Mouse (Mus musculus) limb, embryonic 13.5 days (tissue): ENCODE measurements around the gene Tmem95. TPM values are rescaled to one million over a fixed set of nuclear protein-coding genes. Genes with fewer than 3 reads are reported as not detected.
A peak's percentile ranks its signal among the peaks of the same experiment; 100 is the strongest.

Experiments used
- ATAC-seq: fragments of 200-750 bp; cut with Nextera tagmentation; 2 replicates; pipeline ENCODE4 v1.8.0; 2017; ENCODE audit warnings: low read depth, moderate number of reproducible peaks, moderate TSS enrichment; ENCODE audit not compliant: low FRiP score
- H3K27ac ChIP-seq: fragments of 300-500 bp; sonication (generic); 2 replicates; pipeline ENCODE4 v1.5.1; 2015; ENCODE audit warnings: inconsistent platforms, mild to moderate bottlenecking, moderate library complexity
- H3K27me3 ChIP-seq: fragments of 300-500 bp; sonication (generic); 2 replicates; pipeline ENCODE4 v1.6.1; 2015; ENCODE audit warnings: mild to moderate bottlenecking, inconsistent platforms
- H3K36me3 ChIP-seq: fragments of 300-500 bp; sonication (generic); 2 replicates; pipeline ENCODE4 v1.6.1; 2015; ENCODE audit warnings: inconsistent platforms, mild to moderate bottlenecking, moderate library complexity
- H3K4me1 ChIP-seq: fragments of 300-500 bp; sonication (generic); 2 replicates; pipeline ENCODE4 v1.6.1; 2015; ENCODE audit warnings: inconsistent platforms
- H3K4me2 ChIP-seq: fragments of 300-500 bp; sonication (generic); replicated peaks from 2 replicates; pipeline ENCODE4 v1.6.1; 2015; ENCODE audit warnings: inconsistent platforms, mild to moderate bottlenecking, moderate library complexity
- H3K4me3 ChIP-seq: fragments of 300-500 bp; sonication (generic); 2 replicates; pipeline ENCODE4 v1.5.1; 2015; ENCODE audit warnings: moderate library complexity, mild to moderate bottlenecking, inconsistent platforms
- H3K9ac ChIP-seq: fragments of 300-500 bp; sonication (generic); 2 replicates; pipeline ENCODE4 v1.6.1; 2015; ENCODE audit warnings: mild to moderate bottlenecking, inconsistent platforms
- H3K9me3 ChIP-seq: fragments of 300-500 bp; sonication (generic); 2 replicates; pipeline ENCODE4 v1.6.1; 2016; ENCODE audit warnings: inconsistent platforms
- WGBS: fragments of 180-500 bp; shearing (Covaris S2); methylation state at CpG from one replicate; pipeline ENCODE4 v1.1.7; 2015; 5-methylcytosine and 5-hydroxymethylcytosine counted together
- polyA plus RNA-seq: library from polyadenylated mRNA; unstranded; fragments of >200 nt; fragmentation: Nextera tagmentation; extraction: Ambion mirVana; gene quantifications from 2 replicates; pipeline ENCODE4 v1.2.1, GENCODE M21; 2015

Tmem95 gene
- polyA plus RNA-seq, 1 experiment from 2014 or later: 0.51 TPM

DNA sequence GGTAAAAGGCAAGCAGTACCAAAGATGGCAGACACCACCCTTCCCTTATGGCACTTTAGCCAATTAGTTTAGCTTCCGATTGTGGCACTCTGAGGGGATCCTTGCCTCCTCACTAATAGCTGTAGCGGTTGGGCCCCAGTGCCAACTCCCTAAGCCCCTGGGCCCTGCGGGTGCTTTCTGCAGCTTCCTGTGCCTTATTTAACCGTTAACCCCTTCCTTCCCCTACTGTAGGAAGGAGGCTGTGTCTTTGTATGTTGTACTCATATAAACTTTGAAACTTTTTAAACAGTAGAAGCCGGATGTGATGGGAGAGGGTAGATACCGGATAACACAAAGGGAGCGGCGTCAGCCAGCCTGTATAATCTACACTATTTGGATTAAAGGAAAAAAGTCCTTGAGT, 27.1 kb downstream of the Tmem95 start:
- Histone ChIP-seq H3K4me2 (no peak overlapping the region), H3K36me3 (peaks cover 49% of the 10 kb centered on the region), H3K27ac (no peak overlapping the region), H3K4me3 (peak overlapping the region; percentile 1; the same call in 1 of the 2 replicates), H3K27me3 (no peaks in the 10 kb centered on the region), H3K4me1 (peaks cover 35% of the 10 kb centered on the region), H3K9ac (no peak overlapping the region), H3K9me3 (no peaks in the 10 kb centered on the region)
- WGBS: 68% methylated on average over 8 of the region's 8 CpGs
- no peak for ATAC-seq

DNA sequence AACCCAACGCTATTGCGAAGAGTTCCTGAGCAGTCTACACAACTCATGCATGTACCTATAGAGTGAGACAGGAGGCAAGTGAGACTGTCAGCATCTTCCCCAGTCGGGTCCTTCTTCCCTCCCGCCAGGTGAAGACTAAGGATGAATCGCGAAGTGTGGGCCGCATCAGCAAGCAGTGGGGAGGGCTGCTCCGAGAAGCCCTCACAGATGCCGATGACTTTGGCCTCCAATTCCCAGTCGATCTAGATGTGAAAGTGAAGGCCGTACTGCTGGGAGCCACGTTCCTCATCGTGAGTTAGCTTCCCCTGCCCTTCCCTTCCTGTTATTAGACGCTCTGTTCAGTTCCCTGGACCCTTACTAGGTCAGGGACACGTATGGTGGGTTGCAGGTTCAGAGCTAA, 27.9 kb downstream of the Tmem95 start:
- Histone ChIP-seq H3K4me3 (no peak overlapping the region), H3K4me1 (peaks cover 35% of the 10 kb centered on the region), H3K36me3 (peaks cover 49% of the 10 kb centered on the region), H3K27ac (no peak overlapping the region), H3K9me3 (no peaks in the 10 kb centered on the region), H3K27me3 (no peaks in the 10 kb centered on the region), H3K9ac (no peak overlapping the region), H3K4me2 (no peak overlapping the region)
- WGBS: 93% methylated on average over 15 of the region's 15 CpGs
- no peak for ATAC-seq

DNA sequence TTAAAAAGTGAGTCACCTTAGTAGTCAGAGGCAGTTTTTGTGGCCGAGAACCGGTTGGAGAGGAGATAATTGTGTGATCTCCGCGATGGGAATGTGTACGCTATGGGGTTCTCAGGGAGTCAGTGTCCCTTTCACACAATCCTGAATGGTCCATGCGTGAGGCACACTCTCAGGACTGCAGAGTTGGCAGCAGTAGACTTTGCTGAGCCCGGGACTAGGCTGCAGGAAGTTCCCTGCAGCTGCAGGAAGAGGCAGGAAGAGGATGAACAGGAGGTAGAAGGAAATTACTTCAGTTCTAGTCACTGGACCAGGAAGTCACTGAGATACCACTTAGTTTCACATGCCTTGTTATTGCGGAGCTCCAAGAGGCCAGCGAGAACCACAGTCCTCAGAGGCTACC, 28.7 kb downstream of the Tmem95 start:
- ATAC-seq: no peak
- Histone ChIP-seq H3K36me3 (peaks cover 49% of the 10 kb centered on the region), H3K9me3 (no peaks in the 10 kb centered on the region), H3K9ac (no peak overlapping the region), H3K27ac (no peak overlapping the region), H3K4me2 (no peak overlapping the region), H3K4me3 (no peak overlapping the region), H3K27me3 (no peaks in the 10 kb centered on the region), H3K4me1 (peaks cover 35% of the 10 kb centered on the region)
- WGBS: 89% methylated on average over 9 of the region's 9 CpGs

DNA sequence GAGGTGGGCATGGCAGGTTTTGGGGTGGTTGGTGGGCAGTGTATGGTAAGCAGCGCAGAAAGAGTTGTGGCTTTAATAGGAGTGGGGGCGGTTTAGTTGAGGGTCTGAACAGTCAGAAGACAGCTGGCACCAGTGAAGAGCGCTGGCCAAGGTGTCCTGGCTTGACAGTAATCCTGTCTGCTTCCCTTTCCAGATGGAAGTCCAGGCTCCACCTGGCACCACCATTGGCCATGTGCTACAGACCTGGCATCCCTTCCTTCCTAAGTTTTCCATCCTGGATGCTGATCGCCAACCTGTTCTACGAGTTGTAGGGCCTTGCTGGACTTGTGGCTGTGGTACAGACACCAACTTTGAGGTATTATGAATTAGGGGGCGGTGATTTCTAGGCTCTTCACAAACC, 29.8 kb downstream of the Tmem95 start:
- Histone ChIP-seq H3K4me3 (peak overlapping the region; percentile 79), H3K27ac (no peak overlapping the region)
- WGBS: 96% methylated on average over 6 of the region's 6 CpGs

DNA sequence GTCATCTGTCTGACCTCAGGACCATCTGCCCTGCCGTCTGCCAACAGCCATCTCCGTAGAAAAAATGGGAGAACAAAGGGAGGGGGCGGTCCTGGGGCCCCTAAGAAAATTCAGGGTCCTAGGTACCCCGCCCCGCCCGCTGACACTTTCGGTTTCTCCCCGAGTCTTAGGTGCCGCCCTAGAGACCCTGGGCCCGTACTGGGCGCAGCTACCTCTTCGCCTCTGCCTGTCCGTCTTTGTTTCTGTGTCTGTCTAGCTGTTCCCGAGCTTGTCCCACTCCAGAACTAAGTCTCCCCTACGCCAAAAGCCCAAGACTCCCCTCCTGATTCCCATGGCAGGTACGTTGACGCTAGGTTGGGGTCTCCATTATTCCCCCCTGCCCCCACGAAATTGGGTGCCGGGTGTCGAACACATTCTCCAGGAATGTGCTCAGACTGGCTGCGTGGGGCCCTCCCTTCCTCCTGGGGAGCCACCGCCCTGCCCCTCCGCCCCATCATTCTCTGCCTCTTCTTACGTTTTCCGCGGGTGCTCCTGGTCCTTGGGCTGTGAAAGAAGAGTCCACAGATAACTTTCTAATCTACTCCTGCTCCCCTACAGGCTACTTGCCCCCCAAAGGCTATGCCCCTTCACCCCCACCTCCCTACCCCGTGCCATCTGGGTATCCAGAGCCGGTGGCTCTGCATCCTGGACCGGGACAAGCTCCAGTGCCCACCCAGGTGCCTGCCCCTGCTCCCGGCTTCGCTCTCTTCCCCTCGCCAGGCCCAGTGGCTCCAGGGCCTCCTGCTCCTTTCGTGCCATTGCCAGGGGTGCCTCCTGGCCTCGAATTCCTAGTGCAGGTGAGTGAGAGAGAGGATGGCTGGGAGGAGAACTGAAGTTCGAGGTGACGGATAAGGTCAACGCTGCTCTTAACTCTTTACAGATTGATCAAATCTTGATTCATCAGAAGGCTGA, 30.8 kb downstream of the Tmem95 start:
- peak overlapping the region; percentile 96 for H3K27ac ChIP-seq
- peaks cover 31% of the 10 kb centered on the region for H3K4me1 ChIP-seq
- H3K9me3 ChIP-seq: no peaks in the 10 kb centered on the region
- 12% methylated on average over 36 of the region's 37 CpGs for WGBS
- H3K36me3 ChIP-seq: peaks cover 44% of the 10 kb centered on the region
- H3K4me3 ChIP-seq: peak overlapping the region; percentile 79
- H3K4me2 ChIP-seq: peak overlapping the region; percentile 93
- H3K27me3 ChIP-seq: no peaks in the 10 kb centered on the region
- ATAC-seq: peak; percentile 41
- H3K9ac ChIP-seq: peak overlapping the region; percentile 90

More for the DNA sequence above, 29.8 kb downstream of the Tmem95 start:
- ATAC-seq: no peak
- H3K36me3 ChIP-seq: peaks cover 49% of the 10 kb centered on the region
- H3K4me1 ChIP-seq: peaks cover 33% of the 10 kb centered on the region
- H3K4me2 ChIP-seq: peak overlapping the region; percentile 93
- H3K9ac ChIP-seq: peak overlapping the region; percentile 90
- H3K27me3 ChIP-seq: no peaks in the 10 kb centered on the region
- H3K9me3 ChIP-seq: no peaks in the 10 kb centered on the region

DNA sequence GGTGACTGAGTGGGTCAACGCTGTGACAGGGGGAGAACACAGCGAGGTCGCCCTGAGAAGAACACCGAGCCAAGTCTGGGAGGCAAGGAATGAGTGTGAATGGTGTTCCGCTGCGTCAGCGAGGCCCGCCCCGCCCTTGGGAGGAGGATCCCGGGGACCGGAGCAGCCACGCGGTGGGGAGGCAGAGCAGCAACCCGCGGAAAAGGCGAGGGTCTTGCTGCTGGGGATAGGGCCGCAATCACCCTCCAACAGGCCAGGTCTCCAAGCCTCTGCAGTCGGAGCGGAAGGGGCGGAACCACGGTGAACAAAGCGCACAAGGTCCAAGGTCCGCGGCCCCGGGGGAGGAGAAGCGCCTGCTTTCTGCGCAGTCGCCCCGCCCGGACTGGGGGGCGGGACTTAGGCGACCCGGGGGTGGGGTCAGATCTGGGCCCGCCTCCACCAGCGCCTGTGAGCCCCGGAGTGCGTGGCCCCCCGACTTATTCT, 31.6 kb downstream of the Tmem95 start, which contains the start of gene Plscr3:
Gene Plscr3, plus strand, starts transcription at position 179 of the 483 bp plus-strand sequence.
- Histone ChIP-seq H3K27me3 (no peaks in the 10 kb centered on the region), H3K4me2 (peak within 1 kb of the TSS; percentile 93)
- WGBS: 0% methylated on average over 35 of the region's 38 CpGs

DNA sequence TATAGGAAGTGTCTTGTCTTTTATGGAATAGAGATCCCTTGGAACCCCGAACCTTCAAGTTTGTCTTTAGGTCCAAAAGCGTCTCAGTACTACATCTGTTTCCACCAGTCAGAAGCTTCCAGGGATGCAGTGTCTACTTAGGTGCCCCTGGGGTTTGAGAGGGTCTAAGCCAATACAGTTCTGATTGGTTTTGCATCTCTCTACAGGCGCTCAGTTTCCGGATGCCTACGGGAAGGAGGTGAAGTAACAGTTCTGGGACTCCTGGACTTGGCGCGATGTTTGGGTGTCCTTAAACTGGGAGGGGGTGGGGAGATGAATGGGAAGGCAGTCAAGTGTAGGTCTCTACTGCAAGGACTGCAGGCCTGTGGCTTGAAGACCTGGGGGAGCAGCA, 39.1 kb downstream of the Tmem95 start:
- 2% methylated on average over 7 of the region's 7 CpGs for WGBS
- H3K36me3 ChIP-seq: 0 out of 2 replicates have a peak, but pooled peaks cover 2% of the 10 kb centered on the region
- H3K27ac ChIP-seq: peak overlapping the region; percentile 93
- peaks cover 20% of the 10 kb centered on the region; the same call in 1 of the 2 replicates for H3K27me3 ChIP-seq
- peak overlapping the region; percentile 93 for H3K4me2 ChIP-seq
- no peak for ATAC-seq
- peak overlapping the region; percentile 81 for H3K4me3 ChIP-seq
- H3K4me1 ChIP-seq: peaks cover 41% of the 10 kb centered on the region
- H3K9ac ChIP-seq: peak overlapping the region; percentile 75
- no peaks in the 10 kb centered on the region for H3K9me3 ChIP-seq

More for the DNA sequence above, 31.6 kb downstream of the Tmem95 start, which contains the start of gene Plscr3:
- Histone ChIP-seq H3K27ac (peak within 1 kb of the TSS; percentile 96), H3K4me3 (peak within 1 kb of the TSS; percentile 79), H3K4me1 (peaks cover 31% of the 10 kb centered on the region), H3K36me3 (peaks cover 37% of the 10 kb centered on the region), H3K9ac (peak within 1 kb of the TSS; percentile 90), H3K9me3 (no peaks in the 10 kb centered on the region)
- ATAC-seq: peak; percentile 93

DNA sequence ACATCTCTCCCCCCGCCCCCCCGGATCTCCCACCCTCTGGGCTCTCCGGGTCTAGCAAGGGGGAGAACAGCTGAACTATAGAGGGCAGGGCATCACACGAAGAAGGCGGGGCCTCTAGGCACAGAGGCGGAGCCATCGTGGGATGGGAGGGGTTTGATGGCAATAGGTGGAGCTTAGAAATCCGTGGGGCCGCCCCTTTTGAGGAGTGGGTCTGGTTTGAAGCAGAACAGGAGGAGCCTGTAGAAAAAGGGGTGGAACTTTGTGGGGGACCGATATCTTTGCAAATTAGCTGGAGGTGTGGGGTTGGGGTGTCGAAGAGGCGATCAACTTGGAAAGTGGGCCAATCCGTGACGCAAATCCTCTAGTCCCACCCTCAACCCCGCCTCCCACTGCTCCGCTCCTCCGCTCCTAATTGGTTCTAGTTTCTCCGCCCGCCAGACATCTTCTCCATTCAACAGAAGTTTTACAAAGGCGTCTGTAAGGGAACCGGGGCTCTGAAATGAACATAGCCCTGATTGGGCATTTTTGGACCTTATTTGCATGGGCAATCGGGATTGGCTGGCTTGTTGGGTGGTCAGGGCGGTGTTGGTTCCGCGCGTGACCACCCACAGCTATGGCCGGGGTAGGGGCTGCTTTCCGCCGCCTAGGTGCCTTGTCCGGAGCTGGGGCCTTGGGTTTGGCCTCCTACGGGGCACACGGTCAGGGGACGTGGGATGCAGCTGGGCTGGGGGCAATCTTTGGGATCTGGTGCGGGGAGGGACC, 39.7 kb downstream of the Tmem95 start, which contains the start of gene Tmem256:
Gene Tmem256, plus strand, starts transcription at position 563 of the 762 bp plus-strand sequence.
- under 1% methylated on average over 34 of the region's 34 CpGs for WGBS
- peak within 1 kb of the TSS; percentile 93 for H3K27ac ChIP-seq
- peaks cover 43% of the 10 kb centered on the region for H3K4me1 ChIP-seq
- peak within 1 kb of the TSS; percentile 91 for H3K9ac ChIP-seq
- H3K36me3 ChIP-seq: peaks cover 8% of the 10 kb centered on the region
- H3K27me3 ChIP-seq: peaks cover 25% of the 10 kb centered on the region; the same call in 1 of the 2 replicates
- H3K4me2 ChIP-seq: peak within 1 kb of the TSS; percentile 93
- peak within 1 kb of the TSS; percentile 81 for H3K4me3 ChIP-seq
- H3K9me3 ChIP-seq: no peaks in the 10 kb centered on the region
- peak; percentile 91 for ATAC-seq

DNA sequence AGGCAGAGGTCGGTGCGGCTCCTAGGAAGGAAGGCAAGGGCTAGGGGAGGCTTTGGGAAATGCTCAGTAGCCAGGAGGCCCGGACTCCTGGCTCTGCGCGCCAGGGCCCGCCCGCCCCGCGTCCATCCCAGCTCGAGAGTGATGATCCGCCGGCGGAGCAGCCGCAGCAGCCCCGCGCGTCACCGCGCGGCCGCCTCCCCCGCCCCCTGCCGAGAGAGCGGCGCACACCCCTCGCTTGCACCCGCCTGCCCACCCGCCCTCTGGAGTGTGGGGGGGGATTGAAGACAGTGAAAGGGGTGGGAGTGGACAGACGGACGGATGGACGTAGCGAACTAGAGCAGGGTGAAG, 40.2 kb downstream of the Tmem95 start, which contains the start of gene Nlgn2:
Gene Nlgn2, minus strand, starts transcription at position 181 of the 348 bp plus-strand sequence.
- Histone ChIP-seq H3K36me3 (peaks cover 14% of the 10 kb centered on the region), H3K9ac (peak within 1 kb of the TSS; percentile 91), H3K9me3 (no peaks in the 10 kb centered on the region), H3K4me2 (peak within 1 kb of the TSS; percentile 93), H3K4me3 (peak within 1 kb of the TSS; percentile 81), H3K27ac (peak within 1 kb of the TSS; percentile 93), H3K27me3 (peaks cover 25% of the 10 kb centered on the region; the same call in 1 of the 2 replicates), H3K4me1 (peaks cover 43% of the 10 kb centered on the region)
- under 1% methylated on average over 32 of the region's 32 CpGs for WGBS
- no peak for ATAC-seq

DNA sequence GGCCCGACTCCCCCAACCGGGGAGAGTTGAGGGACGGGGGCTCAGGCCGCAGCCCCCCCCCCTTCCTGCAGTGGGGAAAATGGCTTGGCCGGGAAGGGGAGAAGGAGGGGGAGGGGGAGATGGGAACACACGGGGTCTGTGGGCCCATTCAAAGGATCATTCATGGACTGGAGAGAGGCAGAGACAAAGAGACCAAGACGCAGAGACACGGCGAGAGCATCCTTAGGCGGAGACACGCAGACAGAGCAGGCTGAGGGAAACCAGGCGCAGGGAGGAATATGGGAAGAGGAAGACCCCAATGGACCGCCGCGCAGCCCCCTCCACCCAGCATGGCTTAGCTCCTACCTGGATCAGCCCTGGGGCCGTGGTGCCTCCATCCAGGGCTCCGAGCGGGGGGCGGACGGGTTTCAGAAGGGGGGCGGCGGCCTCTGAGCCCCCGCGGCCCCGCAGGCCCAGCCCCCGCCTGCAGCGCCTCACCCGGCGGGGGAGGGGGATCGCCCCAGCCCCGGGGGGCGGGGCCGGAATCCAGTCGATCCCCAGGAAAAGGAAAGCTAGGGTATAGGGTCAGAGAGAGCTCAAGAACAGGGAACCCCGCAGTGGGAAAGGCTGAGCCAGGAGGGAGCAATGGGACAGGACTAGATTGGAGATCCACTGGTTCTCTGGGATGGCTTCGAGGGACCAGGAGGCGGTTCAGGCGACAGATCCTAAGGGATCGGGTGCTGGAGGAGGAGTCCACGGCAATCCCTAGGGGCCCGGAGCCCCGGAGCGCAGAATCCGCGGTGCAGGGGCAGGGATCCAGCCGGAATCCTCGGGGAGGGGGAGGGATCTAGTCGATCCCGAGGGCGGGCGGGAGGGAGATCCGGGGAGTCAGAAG, 40.9 kb downstream of the Tmem95 start:
- Histone ChIP-seq H3K36me3 (peaks cover 20% of the 10 kb centered on the region), H3K4me2 (peak overlapping the region; percentile 93), H3K27me3 (peaks cover 25% of the 10 kb centered on the region; the same call in 1 of the 2 replicates), H3K9me3 (no peaks in the 10 kb centered on the region), H3K9ac (peak overlapping the region; percentile 91), H3K4me1 (peaks cover 43% of the 10 kb centered on the region), H3K4me3 (peak overlapping the region; percentile 81), H3K27ac (peak overlapping the region; percentile 84)
- WGBS: under 1% methylated on average over 43 of the region's 52 CpGs
- no peak for ATAC-seq

DNA sequence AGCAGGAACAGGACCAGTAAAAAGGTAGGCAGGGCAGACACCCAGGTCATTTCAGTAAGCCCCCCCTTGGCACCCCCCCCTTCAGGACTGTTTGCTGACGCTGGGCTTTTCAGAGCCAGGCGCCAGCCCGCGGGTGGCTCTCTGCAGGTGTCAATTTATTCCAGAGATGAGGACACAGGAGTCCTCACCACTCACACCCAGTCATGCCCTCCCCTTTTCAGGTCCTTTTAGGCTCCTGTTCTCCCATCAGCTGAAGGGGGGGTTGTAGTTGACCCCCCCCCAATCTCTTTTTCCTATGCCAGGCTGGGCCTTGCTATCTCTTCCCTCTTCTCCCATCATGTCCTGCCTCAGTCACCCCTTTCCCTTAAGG, 41.9 kb downstream of the Tmem95 start:
- Histone ChIP-seq H3K9ac (peak overlapping the region; percentile 91), H3K4me1 (peaks cover 43% of the 10 kb centered on the region), H3K27me3 (peaks cover 25% of the 10 kb centered on the region; the same call in 1 of the 2 replicates), H3K9me3 (no peaks in the 10 kb centered on the region), H3K4me3 (peak overlapping the region; percentile 81), H3K4me2 (peak overlapping the region; percentile 93), H3K27ac (no peak overlapping the region), H3K36me3 (peaks cover 27% of the 10 kb centered on the region)
- WGBS: 11% methylated on average over 4 of the region's 4 CpGs
- ATAC-seq: no peak
